Mouse (Mus musculus) MEL (cell line): ENCODE measurements at regions not wholly inside any gene's neighbourhood (a gene's known extent, or its start where the extent isn't known, plus 50 kb on each side); places are given as distances from the start of the nearest gene placed in this dataset.

Experiments used
- DNase-seq: peaks from one replicate; pipeline ENCODE4 v3.0.0; 2011; ENCODE audit warnings: low read depth, low spot score
- H3K27ac ChIP-seq: 2 replicates; pipeline ENCODE4 v1.5.1; 2012; ENCODE audit warnings: low read depth, mild to moderate bottlenecking, control low read depth, low read length, moderate library complexity; ENCODE audit not compliant: control insufficient read depth
- H3K27me3 ChIP-seq, 2 experiments: fragments of 150-350 bp in 1 of 2; sonication (generic) in 1 of 2; 2 replicates each; pipeline ENCODE4 v1.6.1; 2012; ENCODE audit warnings: low read length in 2 of 2, mild to moderate bottlenecking in 2 of 2, improper control_type of control experiment in 1 of 2, moderate library complexity in 1 of 2; ENCODE audit not compliant: insufficient read depth in 2 of 2, control insufficient read depth in 1 of 2
- H3K36me3 ChIP-seq, 2 experiments: 2 replicates each; pipeline ENCODE4 v1.6.1; 2012 to 2014; ENCODE audit warnings: low read length in 2 of 2, improper control_type of control experiment in 1 of 2, inconsistent platforms in 1 of 2, mild to moderate bottlenecking in 1 of 2; ENCODE audit not compliant: insufficient read depth in 2 of 2, control insufficient read depth in 1 of 2
- H3K4me1 ChIP-seq, 2 experiments: fragments of 150-350 bp in 1 of 2; sonication (generic) in 1 of 2; 2 replicates each; pipeline ENCODE4 v1.6.1; 2012; ENCODE audit warnings: low read length in 2 of 2, improper control_type of control experiment in 1 of 2, mild to moderate bottlenecking in 1 of 2; ENCODE audit not compliant: insufficient read depth in 2 of 2, control insufficient read depth in 1 of 2
- H3K4me3 ChIP-seq, 2 experiments: fragments of 150-350 bp in 1 of 2; sonication (generic) in 1 of 2; 2 replicates each; pipeline ENCODE4 v1.5.1; 2012; ENCODE audit warnings: low read depth in 2 of 2, low read length in 2 of 2, mild to moderate bottlenecking in 2 of 2, moderate library complexity in 2 of 2, control low read depth in 1 of 2, improper control_type of control experiment in 1 of 2; ENCODE audit not compliant: control insufficient read depth in 1 of 2, insufficient read depth in 1 of 2
- H3K79me2 ChIP-seq: 2 replicates; pipeline ENCODE4 v1.6.1; 2012; ENCODE audit warnings: mild to moderate bottlenecking, low read length, moderate library complexity; ENCODE audit not compliant: control insufficient read depth, poor library complexity, insufficient read depth
- H3K9ac ChIP-seq: 2 replicates; pipeline ENCODE4 v1.6.1; 2012; ENCODE audit warnings: low read depth, mild to moderate bottlenecking, control low read depth, low read length, moderate library complexity; ENCODE audit not compliant: control insufficient read depth, poor library complexity, severe bottlenecking
- H3K9me3 ChIP-seq: fragments of 150-350 bp; sonication (generic); replicated peaks from 2 replicates; pipeline ENCODE4 v1.6.1; 2012; ENCODE audit warnings: mild to moderate bottlenecking, low read length, improper control_type of control experiment, moderate library complexity; ENCODE audit not compliant: insufficient read depth
- E2F4 ChIP-seq: IDR thresholded peaks from 2 replicates; pipeline ENCODE4 v1.6.1; 2011; ENCODE audit warnings: low read depth, low read length, improper control_type of control experiment, borderline replicate concordance
- ELF1 ChIP-seq: IDR thresholded peaks from 2 replicates; pipeline ENCODE4 v1.6.1; 2014; ENCODE audit warnings: low read depth, mild to moderate bottlenecking, inconsistent platforms, low read length, improper control_type of control experiment, moderate library complexity
- ETS1 ChIP-seq: IDR thresholded peaks from 2 replicates; pipeline ENCODE4 v1.6.1; 2012; ENCODE audit warnings: low read depth, mild to moderate bottlenecking, inconsistent platforms, low read length, improper control_type of control experiment, moderate library complexity
- GABPA ChIP-seq: IDR thresholded peaks from 2 replicates; pipeline ENCODE4 v1.6.1; 2012; ENCODE audit warnings: low read depth, mild to moderate bottlenecking, inconsistent platforms, low read length, improper control_type of control experiment, moderate library complexity
- HCFC1 ChIP-seq: IDR thresholded peaks from 2 replicates; pipeline ENCODE4 v1.6.1; 2012; ENCODE audit warnings: low read depth, mild to moderate bottlenecking, inconsistent platforms, low read length, improper control_type of control experiment, moderate library complexity
- MAX ChIP-seq: IDR thresholded peaks from 2 replicates; pipeline ENCODE4 v1.6.1; 2011; ENCODE audit warnings: low read length, improper control_type of control experiment
- MAZ ChIP-seq: IDR thresholded peaks from 2 replicates; pipeline ENCODE4 v1.6.1; 2012; ENCODE audit warnings: low read depth, mild to moderate bottlenecking, inconsistent platforms, low read length, improper control_type of control experiment
- MEF2A ChIP-seq: IDR thresholded peaks from 2 replicates; pipeline ENCODE4 v1.6.1; 2014; ENCODE audit warnings: low read depth, mild to moderate bottlenecking, inconsistent platforms, low read length, improper control_type of control experiment; ENCODE audit not compliant: poor library complexity, insufficient replicate concordance, severe bottlenecking; ENCODE audit errors: extremely low read depth
- MYB ChIP-seq: IDR thresholded peaks from 2 replicates; pipeline ENCODE4 v1.6.1; 2011; ENCODE audit warnings: mild to moderate bottlenecking, low read depth, low read length, improper control_type of control experiment
- POLR2A ChIP-seq, 2 experiments: IDR thresholded peaks; 2 replicates each; pipeline ENCODE4 v1.6.1; 2011 to 2012; ENCODE audit warnings: low read length in 2 of 2, mild to moderate bottlenecking in 2 of 2, control low read depth in 1 of 2, improper control_type of control experiment in 1 of 2, low read depth in 1 of 2, moderate library complexity in 1 of 2; ENCODE audit not compliant: control insufficient read depth in 1 of 2, insufficient read depth in 1 of 2, poor library complexity in 1 of 2
- RAD21 ChIP-seq: IDR thresholded peaks from 2 replicates; pipeline ENCODE4 v1.6.1; 2011; ENCODE audit warnings: mild to moderate bottlenecking, low read depth, low read length, improper control_type of control experiment
- TCF12 ChIP-seq: IDR thresholded peaks from 2 replicates; pipeline ENCODE4 v1.6.1; 2014; ENCODE audit warnings: low read depth, mild to moderate bottlenecking, inconsistent platforms, low read length, improper control_type of control experiment, moderate library complexity
- USF1 ChIP-seq: IDR thresholded peaks from 2 replicates; pipeline ENCODE4 v1.6.1; 2014; ENCODE audit warnings: low read depth, mild to moderate bottlenecking, inconsistent platforms, low read length, improper control_type of control experiment, moderate library complexity
- ZC3H11A ChIP-seq: IDR thresholded peaks from 2 replicates; pipeline ENCODE4 v1.6.1; 2012; ENCODE audit warnings: low read depth, mild to moderate bottlenecking, inconsistent platforms, low read length, improper control_type of control experiment
- ZMIZ1 ChIP-seq: IDR thresholded peaks from 2 replicates; pipeline ENCODE4 v1.6.1; 2012; ENCODE audit warnings: low read depth, mild to moderate bottlenecking, inconsistent platforms, low read length, improper control_type of control experiment, moderate library complexity

GRCm38 (mm10) chr3:54457416-54457815 lies 96.5 kb downstream of the Postn start:
- no peak overlapping the region for H3K9ac ChIP-seq
- H3K4me1 ChIP-seq: no peaks in the 10 kb centered on the region
- DNase-seq: no peak
- no peak overlapping the region for H3K4me3 ChIP-seq
- TF ChIP-seq MYB (no peak), ETS1 (no peak), E2F4 (no peak), GABPA (no peak), MEF2A (no peak)
- H3K36me3 ChIP-seq: no peaks in the 10 kb centered on the region
- no peak overlapping the region for H3K27ac ChIP-seq
- H3K9me3 ChIP-seq: no peaks in the 10 kb centered on the region
- H3K79me2 ChIP-seq: no peaks in the 10 kb centered on the region
- no peaks in the 10 kb centered on the region for H3K27me3 ChIP-seq

DNA sequence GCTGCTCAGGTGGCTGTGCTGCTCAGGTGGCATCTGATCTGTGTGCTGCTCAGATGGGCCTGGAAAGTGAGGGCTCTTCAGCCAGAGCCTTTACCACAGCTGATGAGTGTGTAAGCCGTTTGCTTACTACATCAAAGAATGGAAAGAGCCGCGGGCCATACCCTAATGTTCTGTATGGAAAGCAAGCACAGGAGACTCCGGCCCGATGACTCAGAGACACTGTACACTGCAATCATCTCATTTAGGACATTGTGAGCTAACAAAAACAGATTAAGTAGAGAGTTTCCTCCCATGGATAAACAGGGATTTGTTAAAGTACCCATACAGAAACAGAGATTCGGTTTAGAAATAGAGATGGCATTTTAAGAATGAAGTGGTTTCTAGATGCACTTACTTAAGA lies 100.5 kb downstream of the Postn start:
- H3K9me3 ChIP-seq: no peaks in the 10 kb centered on the region
- no peaks in the 10 kb centered on the region for H3K79me2 ChIP-seq
- no peak overlapping the region for H3K9ac ChIP-seq
- DNase-seq: no peak
- no peaks in the 10 kb centered on the region for H3K27me3 ChIP-seq
- TF ChIP-seq HCFC1: no peak
- TF ChIP-seq TCF12: no peak
- TF ChIP-seq MAX: no peak
- TF ChIP-seq RAD21: no peak
- no peak for TF ChIP-seq USF1
- TF ChIP-seq MEF2A: no peak
- TF ChIP-seq POLR2A (IDR thresholded peaks at IDR 0.05; ENCODE audit: control insufficient read depth in 1 of 2, insufficient read depth in 1 of 2, low read depth in 1 of 2, low read length in 2 of 2, poor library complexity in 1 of 2): no peak
- no peaks in the 10 kb centered on the region for H3K4me1 ChIP-seq
- H3K4me3 ChIP-seq: no peak overlapping the region
- H3K36me3 ChIP-seq: no peaks in the 10 kb centered on the region
- no peak overlapping the region for H3K27ac ChIP-seq

GRCm38 (mm10) chr3:54466097-54466496 lies 105.2 kb downstream of the Postn start:
- H3K27ac ChIP-seq: no peak overlapping the region
- no peaks in the 10 kb centered on the region for H3K36me3 ChIP-seq
- no peak overlapping the region for H3K9ac ChIP-seq
- no peaks in the 10 kb centered on the region for H3K9me3 ChIP-seq
- DNase-seq: no peak
- no peak for TF ChIP-seq ZC3H11A
- TF ChIP-seq ETS1: no peak
- no peak for TF ChIP-seq TCF12
- no peak for TF ChIP-seq MAZ
- TF ChIP-seq POLR2A (IDR thresholded peaks at IDR 0.05; ENCODE audit: control insufficient read depth in 1 of 2, insufficient read depth in 1 of 2, low read depth in 1 of 2, low read length in 2 of 2, poor library complexity in 1 of 2): no peak
- no peak for TF ChIP-seq ELF1
- TF ChIP-seq ZMIZ1: no peak
- H3K4me3 ChIP-seq: no peak overlapping the region
- H3K4me1 ChIP-seq: no peaks in the 10 kb centered on the region
- no peaks in the 10 kb centered on the region for H3K79me2 ChIP-seq
- no peaks in the 10 kb centered on the region for H3K27me3 ChIP-seq
